Mouse (Mus musculus): Measurements from ENCODE around the gene Ell. TPM values are rescaled to one million over a fixed set of nuclear protein-coding genes. Genes with fewer than 3 reads are reported as not detected.

Gene Ell
- polyA plus RNA-seq, 1 experiment from 2014 or later: 9.5 TPM

GRCm38 (mm10) chr8:70609849-70610795 is 70.9 kb downstream of the Ell start:
- Histone ChIP-seq H3K4me3 (ENCODE audit: low read depth, low read length) (peak overlapping the region; percentile 50), H3K9ac (replicated peaks) (peak overlapping the region; percentile 62), H3K4me2 (ENCODE audit: low read depth, low read length) (peak overlapping the region; percentile 88), H3K36me3 (replicated peaks; ENCODE audit: insufficient read depth, low read length) (no peaks in the 10 kb centered on the region), H3K4me1 (ENCODE audit: insufficient read depth) (peaks cover 44% of the 10 kb centered on the region), H3K9me3 (ENCODE audit: low read length) (no peaks in the 10 kb centered on the region), H3K27me3 (ENCODE audit: insufficient read depth, low read length) (peaks cover 6% of the 10 kb centered on the region; the same call in 1 of the 2 replicates), H3K27ac (ENCODE audit: low read depth) (peak overlapping the region; percentile 96)
- TF ChIP-seq EP300 (IDR thresholded peaks at IDR 0.05; ENCODE audit: low read depth): no peak; the same call in 1 of the 2 replicates
- no peak for TF ChIP-seq CTCF (IDR thresholded peaks at IDR 0.05; ENCODE audit: low read depth)
- under 1% methylated on average over 43 of the region's 45 CpGs for WGBS (ENCODE audit: insufficient replicate concordance)
- peak; percentile 54 for ATAC-seq
- peak; percentile 84 for DNase-seq

- 1% methylated on average over 53 of the region's 54 CpGs for WGBS (ENCODE audit: insufficient replicate concordance)
- ATAC-seq: peak; percentile 29
- H3K4me2 ChIP-seq (ENCODE audit: low read depth, low read length): peak overlapping the region; percentile 88
- H3K36me3 ChIP-seq (replicated peaks; ENCODE audit: insufficient read depth, low read length): no peaks in the 10 kb centered on the region
- H3K27me3 ChIP-seq (ENCODE audit: insufficient read depth, low read length): peaks cover 6% of the 10 kb centered on the region; the same call in 1 of the 2 replicates
- no peak for TF ChIP-seq EP300 (IDR thresholded peaks at IDR 0.05; ENCODE audit: low read depth)
- peak; percentile 96 for TF ChIP-seq CTCF (IDR thresholded peaks at IDR 0.05; ENCODE audit: low read depth)
- H3K9me3 ChIP-seq (ENCODE audit: low read length): no peaks in the 10 kb centered on the region
- H3K27ac ChIP-seq (ENCODE audit: low read depth): peak overlapping the region; percentile 96
- peak; percentile 90 for DNase-seq
- peaks cover 48% of the 10 kb centered on the region for H3K4me1 ChIP-seq (ENCODE audit: insufficient read depth)
- peak overlapping the region; percentile 67 for H3K9ac ChIP-seq (replicated peaks)
- H3K4me3 ChIP-seq (ENCODE audit: low read depth, low read length): peak overlapping the region; percentile 50
These were observed 71.8 kb downstream of the Ell start for GRCm38 (mm10) chr8:70610796-70611771.

DNA sequence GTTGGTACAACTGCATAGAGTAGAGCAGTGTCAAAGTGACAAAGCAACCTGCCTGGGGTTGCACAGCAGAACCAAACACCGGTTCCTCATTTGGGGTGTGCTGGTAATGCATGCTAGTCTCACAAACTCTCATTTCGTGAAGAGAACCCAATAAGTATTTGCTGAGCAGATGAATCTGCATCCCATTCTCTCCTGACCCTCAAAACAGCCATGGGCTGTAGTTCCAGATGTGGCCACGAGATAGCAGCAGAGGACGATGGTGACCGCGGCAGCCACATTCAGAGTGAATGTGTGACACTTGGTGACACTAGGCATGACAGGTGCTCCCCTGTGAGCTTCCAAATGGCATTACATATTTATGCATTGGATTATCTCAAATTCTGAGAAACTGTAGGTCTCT is 72.6 kb downstream of the Ell start:
- peak overlapping the region; percentile 96 for H3K27ac ChIP-seq (ENCODE audit: low read depth)
- H3K4me1 ChIP-seq (ENCODE audit: insufficient read depth): peaks cover 54% of the 10 kb centered on the region
- peak overlapping the region; percentile 88 for H3K4me2 ChIP-seq (ENCODE audit: low read depth, low read length)
- H3K9ac ChIP-seq (replicated peaks): peak overlapping the region; percentile 67
- no peaks in the 10 kb centered on the region for H3K36me3 ChIP-seq (replicated peaks; ENCODE audit: insufficient read depth, low read length)
- peak; percentile 92 for DNase-seq
- H3K9me3 ChIP-seq (ENCODE audit: low read length): no peaks in the 10 kb centered on the region
- TF ChIP-seq EP300 (IDR thresholded peaks at IDR 0.05; ENCODE audit: low read depth) (no peak), CTCF (IDR thresholded peaks at IDR 0.05; ENCODE audit: low read depth) (peak; percentile 99)
- under 1% methylated on average over 6 of the region's 6 CpGs for WGBS (ENCODE audit: insufficient replicate concordance)
- peaks cover 6% of the 10 kb centered on the region; the same call in 1 of the 2 replicates for H3K27me3 ChIP-seq (ENCODE audit: insufficient read depth, low read length)
- peak overlapping the region; percentile 50 for H3K4me3 ChIP-seq (ENCODE audit: low read depth, low read length)
- peak; percentile 32 for ATAC-seq

DNA sequence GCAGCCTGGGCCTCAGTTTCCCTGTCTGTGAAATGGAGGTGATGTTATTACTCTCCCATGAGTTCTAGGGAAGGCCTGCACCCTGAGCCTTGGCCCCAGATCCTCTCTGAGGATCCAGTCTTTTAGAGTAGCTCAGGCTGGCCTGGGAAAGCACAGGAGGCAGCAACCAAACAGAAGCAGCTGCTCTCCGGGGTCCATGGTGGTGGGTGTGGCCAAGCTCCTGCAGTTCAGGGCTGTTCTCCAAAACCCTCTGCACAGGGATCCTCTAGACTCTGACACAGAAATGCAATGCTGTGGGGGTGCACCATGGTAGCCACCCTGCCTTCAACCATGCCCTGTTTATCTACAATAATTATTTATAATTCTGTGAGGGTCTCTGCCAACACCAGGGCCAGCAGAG is 74.5 kb downstream of the Ell start:
- WGBS (ENCODE audit: insufficient replicate concordance): 21% methylated on average over 1 of the region's 1 CpGs
- H3K27me3 ChIP-seq (ENCODE audit: insufficient read depth, low read length): peaks cover 3% of the 10 kb centered on the region; the same call in 1 of the 2 replicates
- no peak for TF ChIP-seq CTCF (IDR thresholded peaks at IDR 0.05; ENCODE audit: low read depth)
- no peak for TF ChIP-seq EP300 (IDR thresholded peaks at IDR 0.05; ENCODE audit: low read depth)
- H3K9ac ChIP-seq (replicated peaks): no peak overlapping the region
- no peaks in the 10 kb centered on the region for H3K36me3 ChIP-seq (replicated peaks; ENCODE audit: insufficient read depth, low read length)
- H3K4me1 ChIP-seq (ENCODE audit: insufficient read depth): peaks cover 51% of the 10 kb centered on the region
- no peak for ATAC-seq
- no peak overlapping the region for H3K4me3 ChIP-seq (ENCODE audit: low read depth, low read length)
- H3K9me3 ChIP-seq (ENCODE audit: low read length): no peaks in the 10 kb centered on the region
- no peak overlapping the region for H3K27ac ChIP-seq (ENCODE audit: low read depth)
- DNase-seq: no peak
- H3K4me2 ChIP-seq (ENCODE audit: low read depth, low read length): no peak overlapping the region

DNA sequence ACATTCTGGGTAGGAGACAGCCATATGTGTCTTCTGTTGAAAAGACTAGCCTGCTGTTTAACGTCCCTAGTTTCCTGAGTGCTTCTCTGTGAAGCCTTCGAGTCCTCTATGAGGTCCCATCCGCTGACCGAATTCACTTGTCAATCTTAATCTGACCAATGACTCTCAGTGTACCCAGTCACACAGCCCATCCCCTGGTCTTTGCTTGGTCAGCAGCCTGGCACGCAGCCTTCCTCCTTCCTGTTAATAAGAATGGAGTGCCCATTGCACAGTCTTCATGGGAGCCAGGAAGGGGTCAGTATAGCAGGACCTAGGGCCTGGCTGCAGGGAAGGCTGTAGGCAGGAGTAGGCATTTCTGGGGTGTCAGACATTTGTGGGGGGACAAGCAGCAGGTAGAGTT is 75.2 kb downstream of the Ell start:
- H3K4me1 ChIP-seq (ENCODE audit: insufficient read depth): peaks cover 49% of the 10 kb centered on the region
- H3K9me3 ChIP-seq (ENCODE audit: low read length): no peaks in the 10 kb centered on the region
- no peaks in the 10 kb centered on the region for H3K27me3 ChIP-seq (ENCODE audit: insufficient read depth, low read length)
- WGBS (ENCODE audit: insufficient replicate concordance): 49% methylated on average over 5 of the region's 5 CpGs
- H3K9ac ChIP-seq (replicated peaks): no peak overlapping the region
- H3K4me3 ChIP-seq (ENCODE audit: low read depth, low read length): no peak overlapping the region
- H3K4me2 ChIP-seq (ENCODE audit: low read depth, low read length): no peak overlapping the region
- ATAC-seq (no peak), DNase-seq (no peak)
- peak overlapping the region; percentile 83 for H3K27ac ChIP-seq (ENCODE audit: low read depth)
- no peaks in the 10 kb centered on the region for H3K36me3 ChIP-seq (replicated peaks; ENCODE audit: insufficient read depth, low read length)
- TF ChIP-seq CTCF (IDR thresholded peaks at IDR 0.05; ENCODE audit: low read depth): no peak
- no peak for TF ChIP-seq EP300 (IDR thresholded peaks at IDR 0.05; ENCODE audit: low read depth)

Measured in liver, postnatal 0 days (tissue).